Comparison of ENCODE assay signal across 16 mouse cellular contexts in genomic region chr3:96730785-96731184, GRCm38 (mm10).
"Had no signal": no experiment of that assay in that cellular context is flagged by ENCODE, and none has a peak within 500 bp of the region (broad histone marks: within the 10 kb centered on the region; RNA-seq: fewer than 3 reads in every experiment).

No protein-coding gene starts in this region.

- DNase-seq: kidney, adult 9 months; kidney, postnatal 14 days; kidney, postnatal 4 days; liver, embryonic 13.5 days; lung, adult 2 months; retina, postnatal 1 day; right cerebral cortex, postnatal 25 days; thymus, adult 2 months; thymus, postnatal 14 days; thymus, postnatal 4 days had no signal

- H3K36me3 ChIP-seq: liver, embryonic 13.5 days; midbrain, embryonic 10.5 days; midbrain, embryonic 13.5 days; neural tube, embryonic 13.5 days had no signal

- H3K27ac ChIP-seq: liver, embryonic 13.5 days; midbrain, embryonic 10.5 days; midbrain, embryonic 13.5 days; neural tube, embryonic 13.5 days; stomach, postnatal 0 days had no signal

- H3K9me3 ChIP-seq: liver, embryonic 13.5 days; megakaryocyte, embryonic 14.5 days; midbrain, embryonic 10.5 days; midbrain, embryonic 13.5 days; neural tube, embryonic 13.5 days had no signal

- H3K27me3 ChIP-seq: liver, embryonic 13.5 days; megakaryocyte, embryonic 14.5 days; midbrain, embryonic 13.5 days; neural tube, embryonic 13.5 days had no signal

- H3K9ac ChIP-seq: liver, embryonic 13.5 days; midbrain, embryonic 13.5 days; neural tube, embryonic 13.5 days had no signal

- H3K4me3 ChIP-seq: liver, embryonic 13.5 days; midbrain, embryonic 10.5 days; midbrain, embryonic 13.5 days; myocyte; neural tube, embryonic 13.5 days had no signal
